Mouse (Mus musculus) 416B (cell line): ENCODE measurements around the gene Med13l.

Experiments used
- DNase-seq: peaks from one replicate; pipeline ENCODE4 v3.0.0; 2011; ENCODE audit warnings: low read depth

Med13l gene

GRCm38 (mm10) chr5:118789776-118790175 is 229.3 kb downstream of the Med13l start:
- DNase-seq = no peak

- DNase-seq = no peak
These were observed 237.3 kb downstream of the Med13l start for GRCm38 (mm10) chr5:118797811-118798210.

GRCm38 (mm10) chr5:118801592-118801991 is 241.1 kb downstream of the Med13l start:
- no peak for DNase-seq

GRCm38 (mm10) chr5:118802036-118802435 is 241.6 kb downstream of the Med13l start:
- DNase-seq = no peak

GRCm38 (mm10) chr5:118808946-118809345 is 248.5 kb downstream of the Med13l start:
- DNase-seq = no peak

- DNase-seq = no peak
These were observed 249.1 kb downstream of the Med13l start for GRCm38 (mm10) chr5:118809588-118809987.

- DNase-seq = peak; percentile 5
These were observed 251.2 kb downstream of the Med13l start for GRCm38 (mm10) chr5:118811690-118812089.

GRCm38 (mm10) chr5:118812421-118812820 is 251.9 kb downstream of the Med13l start:
- no peak for DNase-seq

- DNase-seq = no peak
These were observed 252.5 kb downstream of the Med13l start for GRCm38 (mm10) chr5:118812947-118813401.

- peak; percentile 28 for DNase-seq
These were observed 253.6 kb downstream of the Med13l start for GRCm38 (mm10) chr5:118814052-118814451.
